Mouse (Mus musculus) left cerebral cortex, adult 8-10 months (tissue): ENCODE data around the gene Slc9a3r1. TPM values are rescaled to one million over a fixed set of nuclear protein-coding genes. Genes with fewer than 3 reads are reported as not detected.
A peak's percentile ranks its signal among the peaks of the same experiment; 100 is the strongest.

Experiments
- DNase-seq, 2 experiments: peaks; one replicate each; pipeline ENCODE4 v3.0.0; 2022; ENCODE audit warnings: low spot score in 2 of 2
- total RNA-seq, 4 experiments: library from RNA; stranded (reverse); gene quantifications; 2 replicates each; pipeline ENCODE4 v1.2.4; 2022

Slc9a3r1 gene
- total RNA-seq, 4 experiments from 2014 or later, result 63.4 to 73.8 (median 67.8) TPM

DNA sequence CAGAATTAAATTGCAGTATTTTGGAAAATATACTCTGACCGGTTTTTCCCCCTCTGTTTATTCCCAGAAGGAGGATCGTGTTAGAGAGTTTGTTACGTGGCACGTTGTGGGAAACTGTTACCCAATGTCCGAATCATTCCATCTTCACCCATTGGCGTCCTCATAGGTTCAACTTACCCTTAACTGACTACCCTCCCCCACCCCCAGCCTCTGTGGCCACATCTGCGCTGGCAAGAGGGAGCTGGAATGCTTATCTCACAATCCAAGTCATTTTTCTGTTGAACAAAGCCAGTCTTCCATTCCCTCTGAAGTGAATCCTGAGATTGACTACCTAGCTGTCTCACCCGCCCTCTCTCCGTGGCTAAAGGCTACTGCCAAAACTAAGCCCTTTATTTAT is 938 bp upstream of the Slc9a3r1 start:
- no peak for DNase-seq

DNA sequence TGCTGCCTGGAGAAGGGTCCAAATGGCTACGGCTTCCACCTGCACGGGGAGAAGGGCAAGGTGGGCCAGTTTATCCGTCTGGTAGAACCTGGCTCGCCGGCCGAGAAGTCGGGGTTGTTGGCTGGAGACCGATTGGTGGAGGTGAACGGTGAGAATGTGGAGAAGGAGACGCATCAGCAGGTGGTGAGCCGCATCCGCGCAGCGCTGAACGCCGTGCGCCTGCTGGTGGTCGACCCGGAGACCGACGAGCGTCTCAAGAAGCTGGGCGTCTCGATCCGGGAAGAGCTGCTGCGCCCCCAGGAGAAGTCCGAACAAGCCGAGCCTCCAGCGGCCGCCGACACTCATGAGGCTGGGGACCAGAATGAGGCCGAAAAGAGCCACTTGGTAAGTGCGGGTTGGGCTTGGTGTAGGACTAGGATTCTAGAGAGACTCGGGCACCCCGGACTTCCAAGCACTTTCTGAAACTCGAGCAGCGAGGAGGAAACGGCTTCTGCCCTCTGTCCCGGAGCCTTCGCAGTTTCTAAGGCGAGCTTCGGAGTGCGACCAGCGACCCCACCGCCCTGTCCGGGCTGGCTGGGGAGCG is 518 bp downstream of the Slc9a3r1 start:
- no peak for DNase-seq

DNA sequence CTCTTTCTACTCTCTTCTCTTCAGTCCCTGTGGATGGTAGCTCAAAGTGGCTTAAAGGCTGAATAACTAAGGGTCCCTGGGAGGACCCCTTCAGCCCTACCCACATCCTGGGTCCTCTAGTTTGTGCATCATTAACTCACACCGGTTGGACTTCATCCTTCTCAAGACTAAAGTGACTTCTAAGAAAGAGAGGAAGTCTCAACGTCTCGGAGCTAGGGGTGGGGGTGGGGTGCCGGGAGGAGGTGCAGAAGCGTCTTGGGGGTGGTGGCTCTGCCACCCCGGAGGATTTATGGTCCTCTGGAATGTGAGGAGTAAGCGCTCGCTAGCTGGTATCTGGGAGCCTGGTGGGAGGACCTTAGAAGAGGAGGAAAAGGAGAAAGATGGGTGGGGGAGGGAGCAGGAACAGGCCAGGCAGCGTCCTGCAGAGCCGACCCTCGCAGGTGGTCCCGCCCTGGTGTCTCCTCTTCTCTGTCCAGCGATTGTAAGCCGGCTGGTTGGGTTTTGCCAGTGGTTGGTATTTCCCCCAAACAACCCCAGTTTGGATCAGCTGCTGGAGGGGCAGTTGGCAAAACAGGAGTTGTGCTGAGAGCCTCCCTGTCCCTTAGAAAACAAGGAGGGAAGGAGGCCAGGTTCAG is 1.3 kb downstream of the Slc9a3r1 start:
- no peak for DNase-seq

DNA sequence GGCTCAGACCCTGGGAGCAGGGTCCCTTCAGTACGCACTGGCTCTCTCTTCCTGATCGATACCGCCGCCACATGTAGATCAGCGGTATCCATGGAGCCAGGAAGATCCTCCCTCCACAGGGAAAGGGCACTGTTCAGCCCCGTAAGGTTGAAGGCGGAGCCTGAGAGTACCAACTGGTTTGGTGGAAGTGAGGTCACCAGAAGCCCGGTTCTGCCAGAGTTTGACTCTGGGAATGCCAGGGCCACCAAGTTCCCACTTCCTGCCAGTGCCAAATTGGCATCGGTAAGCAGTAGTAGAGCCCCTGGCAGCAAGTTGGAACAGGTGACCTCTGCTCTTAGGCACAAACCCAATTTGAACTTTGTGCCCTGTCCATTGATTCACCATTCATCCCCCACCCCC is 1.8 kb downstream of the Slc9a3r1 start:
- DNase-seq, result no peak

DNA sequence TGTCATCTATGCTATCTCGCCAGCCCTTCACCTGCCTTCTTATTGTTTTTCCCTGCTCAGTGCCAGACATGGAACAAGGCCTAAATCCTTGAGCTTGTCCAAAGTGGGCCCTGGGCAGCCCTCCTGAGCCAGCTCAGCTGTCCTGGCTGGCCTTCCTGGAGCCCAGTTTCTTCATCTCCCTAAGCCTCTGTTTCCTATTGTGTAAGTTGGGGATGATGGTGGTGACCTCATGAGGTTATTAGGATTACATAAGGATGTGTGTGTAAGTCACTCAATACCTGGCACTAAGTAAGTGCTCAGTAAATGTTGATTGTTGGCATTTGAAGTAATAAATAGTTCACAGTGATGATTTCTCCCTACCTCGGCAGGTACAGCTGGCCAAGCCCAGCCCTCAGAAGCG is 3.6 kb downstream of the Slc9a3r1 start:
- no peak for DNase-seq

DNA sequence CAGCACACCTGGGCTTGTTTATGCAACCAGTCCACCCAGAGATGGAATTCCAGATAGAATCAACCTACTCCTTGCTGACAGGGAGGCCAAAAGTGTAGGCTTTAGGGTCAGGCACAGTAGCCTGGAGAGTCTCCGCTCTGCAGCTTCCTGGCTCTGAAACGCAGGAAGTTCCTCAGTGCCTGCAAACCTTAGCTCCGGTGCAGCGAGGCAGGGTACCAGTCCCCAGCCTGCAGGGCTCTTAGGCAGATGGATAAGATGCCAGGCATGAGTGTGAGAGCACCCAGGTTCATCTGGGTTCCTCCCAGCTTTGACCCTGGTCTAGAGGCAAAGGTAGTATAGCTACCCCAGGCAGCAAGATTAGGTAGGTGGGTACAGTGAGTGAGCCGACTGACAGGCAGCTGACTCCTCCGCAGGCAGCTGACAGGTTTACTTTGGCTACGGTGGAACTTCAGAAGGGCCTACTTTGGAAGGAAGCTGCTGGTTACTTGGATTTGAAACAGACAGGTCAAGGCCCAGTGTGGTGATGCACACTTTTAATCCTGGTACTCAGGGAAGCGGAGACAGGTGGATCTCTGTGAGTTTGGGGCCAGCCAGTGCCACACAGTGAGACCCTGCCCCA is 4.6 kb downstream of the Slc9a3r1 start:
- no peak for DNase-seq

DNA sequence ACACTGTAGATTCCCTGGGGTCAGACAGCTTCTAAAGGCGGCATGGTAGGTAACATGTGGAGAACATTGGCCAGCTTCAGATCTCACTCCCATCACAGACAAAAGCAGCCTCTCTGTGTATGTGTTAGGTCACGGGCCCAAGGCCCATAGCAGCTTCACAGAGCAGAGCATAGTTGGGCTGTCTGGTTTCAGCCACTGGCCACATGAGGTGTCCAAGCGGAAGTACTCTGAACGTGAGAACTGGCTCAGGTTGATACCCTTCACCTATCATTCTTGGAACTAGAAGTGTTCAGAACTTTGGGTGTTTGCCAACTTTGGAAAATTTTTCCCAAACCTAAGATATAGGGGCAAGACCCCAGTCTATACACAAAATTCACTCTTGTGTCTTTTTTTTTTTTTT is 6.3 kb downstream of the Slc9a3r1 start:
- DNase-seq, result no peak

DNA sequence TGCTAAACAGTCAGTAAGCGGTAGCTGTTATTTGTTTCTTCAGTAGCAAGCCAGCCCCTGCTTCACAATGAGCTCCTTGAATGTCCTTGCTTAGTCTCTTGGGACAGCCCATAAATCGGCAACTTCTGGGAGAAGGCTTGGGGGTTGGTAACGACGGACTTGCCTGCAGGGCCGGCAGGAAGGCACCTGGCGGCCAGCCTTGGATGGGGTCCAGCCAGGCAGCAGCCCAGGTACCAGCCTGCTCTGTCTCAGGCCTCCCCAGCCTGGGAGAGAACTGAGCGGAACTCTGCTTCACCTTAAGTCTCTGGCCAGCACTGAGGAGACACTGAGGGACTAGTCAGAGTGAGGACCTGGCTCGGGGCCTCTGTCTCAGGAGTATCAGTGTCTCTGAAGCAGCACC is 8.0 kb downstream of the Slc9a3r1 start:
- DNase-seq, result no peak

DNA sequence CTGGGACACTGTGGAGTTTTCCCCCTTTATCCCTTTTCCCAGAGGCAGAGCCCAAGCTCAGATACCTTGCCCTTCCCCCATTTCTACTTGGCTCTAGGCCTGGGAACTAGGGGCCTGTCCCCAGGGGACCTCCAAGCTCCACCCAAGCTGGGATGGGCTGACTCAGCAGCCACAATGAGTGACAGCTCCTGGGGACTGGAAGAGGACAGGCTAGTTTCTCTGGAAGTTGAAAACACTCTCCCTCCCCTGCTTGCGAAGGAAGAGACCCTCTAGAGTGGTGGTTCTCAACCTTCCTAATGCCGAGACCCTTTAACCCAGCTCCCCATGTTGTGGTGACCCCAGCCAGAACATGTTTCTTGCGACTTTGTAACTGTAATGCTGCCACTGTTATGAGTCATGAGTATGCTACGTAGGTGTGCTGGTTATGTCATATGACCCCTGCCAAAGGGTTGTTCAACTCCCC is 9.7 kb downstream of the Slc9a3r1 start:
- DNase-seq, result no peak

DNA sequence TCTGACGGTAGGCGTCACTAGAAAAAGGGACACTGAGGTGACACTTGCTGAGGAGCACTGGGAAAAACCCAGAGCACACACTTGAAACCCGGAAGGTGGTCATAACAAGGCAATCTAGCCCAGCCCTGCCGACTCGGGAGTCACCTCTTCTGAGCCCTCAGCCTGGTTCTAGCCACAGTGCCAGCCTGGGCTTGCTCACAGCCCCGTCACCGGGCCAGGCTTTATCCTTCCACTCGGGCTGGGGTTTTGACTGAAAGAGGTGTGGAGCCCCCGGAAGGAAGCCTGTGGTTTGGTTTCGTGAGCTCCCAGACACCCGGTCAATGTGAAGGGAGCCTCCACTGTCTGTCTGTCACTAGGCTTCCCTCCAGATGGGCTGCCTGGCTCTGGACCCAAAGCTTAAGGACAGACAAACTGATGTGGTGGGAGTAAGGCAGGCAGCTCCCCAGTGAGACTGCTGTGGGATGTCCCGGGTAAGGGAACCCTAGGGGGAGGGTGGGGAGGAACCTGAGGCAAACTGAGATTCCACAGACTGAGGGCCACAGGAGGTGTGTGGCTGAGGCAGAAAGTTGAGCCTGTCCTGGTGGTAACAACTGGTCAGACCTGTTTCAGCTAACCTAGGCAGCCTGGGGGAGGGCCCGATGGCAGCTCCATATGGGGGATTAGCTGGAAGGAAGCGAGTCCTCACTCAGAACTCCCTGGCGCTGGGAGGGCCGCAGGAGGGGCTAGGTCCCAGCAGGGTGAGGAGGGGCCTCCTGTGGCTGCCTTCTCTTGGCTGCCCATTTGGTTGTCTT is 10.6 kb downstream of the Slc9a3r1 start:
- no peak for DNase-seq

DNA sequence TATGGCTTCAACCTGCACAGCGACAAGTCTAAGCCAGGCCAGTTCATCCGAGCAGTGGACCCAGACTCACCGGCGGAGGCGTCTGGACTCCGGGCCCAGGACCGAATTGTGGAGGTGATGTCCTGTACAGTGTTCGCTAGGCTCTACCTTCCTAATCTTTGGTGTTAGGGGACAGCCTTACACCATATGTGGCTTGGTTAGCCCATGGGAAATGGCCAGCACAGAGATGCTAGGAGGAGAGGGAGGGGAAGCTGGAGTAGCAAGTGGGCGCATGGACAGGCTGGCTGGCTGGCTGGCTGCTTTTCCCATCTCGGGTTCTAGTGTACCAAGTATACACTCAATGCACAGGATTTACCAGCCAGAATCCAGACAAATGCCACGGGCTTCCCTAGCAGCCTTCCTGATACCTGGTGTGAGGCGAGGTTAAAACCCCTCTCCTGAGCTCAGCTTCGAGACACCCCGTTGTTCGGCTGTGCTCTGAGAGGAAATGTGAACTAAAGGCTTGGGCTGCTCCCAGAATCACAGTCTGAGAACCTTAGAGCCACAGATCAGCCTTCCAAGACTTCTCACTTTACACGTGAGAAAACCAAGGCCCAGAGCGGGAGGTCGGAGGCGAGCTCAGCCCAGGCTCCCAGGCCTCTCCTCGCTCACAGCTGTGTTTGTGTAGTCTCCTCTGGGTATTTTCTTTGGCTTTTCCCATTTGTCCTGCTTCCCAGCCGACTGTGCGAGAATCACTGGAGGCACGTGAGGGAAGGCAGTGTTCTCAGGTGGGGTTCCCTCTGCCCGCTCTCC is 13.5 kb downstream of the Slc9a3r1 start:
- DNase-seq, result no peak

DNA sequence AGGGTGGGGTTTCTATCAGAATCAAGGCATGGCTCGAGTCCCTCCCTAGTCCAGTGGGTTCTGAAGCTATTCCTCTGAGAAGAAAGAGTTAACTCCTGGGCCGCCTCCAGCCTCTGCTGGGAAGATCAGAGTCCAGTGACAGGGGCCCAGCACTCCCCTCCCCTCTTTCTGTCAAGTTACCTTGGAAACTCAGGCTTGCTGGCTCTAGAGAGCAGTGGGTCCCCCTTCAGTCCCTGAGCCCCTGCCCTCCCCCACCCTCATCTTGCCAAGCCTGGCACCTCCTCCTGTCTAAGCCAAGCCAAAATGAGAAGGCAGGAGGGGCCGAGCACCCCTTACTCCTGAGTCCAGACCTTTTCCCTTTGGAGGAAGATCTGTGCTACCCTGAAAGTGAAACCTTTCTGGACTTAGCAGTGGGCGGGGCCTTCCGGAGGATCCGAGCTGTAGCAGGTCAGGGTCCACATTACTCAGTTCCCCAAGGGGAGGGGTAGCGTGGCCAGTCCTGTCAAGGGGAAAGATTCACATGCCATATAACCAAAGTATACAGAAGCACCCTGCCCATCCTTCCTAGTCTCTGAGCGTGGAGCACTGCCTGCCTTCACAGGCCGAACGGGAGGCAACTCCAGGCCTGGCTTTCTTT is 14.5 kb downstream of the Slc9a3r1 start:
- no peak for DNase-seq

DNA sequence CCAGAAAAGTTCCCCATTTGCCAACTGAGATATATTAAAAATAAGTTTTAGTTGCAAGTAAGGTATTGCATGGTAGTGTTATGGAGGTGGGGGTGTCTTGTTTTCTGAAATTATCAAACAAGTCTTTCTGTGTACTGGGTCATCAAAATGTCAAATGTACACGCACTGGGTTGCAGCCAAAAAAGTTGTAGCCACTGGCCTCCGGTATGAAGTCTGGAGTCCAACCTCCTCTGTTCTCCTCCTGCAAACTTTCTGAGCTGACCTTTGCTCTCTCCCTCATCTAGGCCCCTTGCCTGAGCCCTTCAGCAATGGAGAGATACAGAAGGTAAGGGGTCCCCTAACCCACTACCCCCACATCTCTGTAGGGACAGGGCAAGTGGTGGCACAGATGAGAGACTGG is 15.6 kb downstream of the Slc9a3r1 start:
- DNase-seq, result no peak

DNA sequence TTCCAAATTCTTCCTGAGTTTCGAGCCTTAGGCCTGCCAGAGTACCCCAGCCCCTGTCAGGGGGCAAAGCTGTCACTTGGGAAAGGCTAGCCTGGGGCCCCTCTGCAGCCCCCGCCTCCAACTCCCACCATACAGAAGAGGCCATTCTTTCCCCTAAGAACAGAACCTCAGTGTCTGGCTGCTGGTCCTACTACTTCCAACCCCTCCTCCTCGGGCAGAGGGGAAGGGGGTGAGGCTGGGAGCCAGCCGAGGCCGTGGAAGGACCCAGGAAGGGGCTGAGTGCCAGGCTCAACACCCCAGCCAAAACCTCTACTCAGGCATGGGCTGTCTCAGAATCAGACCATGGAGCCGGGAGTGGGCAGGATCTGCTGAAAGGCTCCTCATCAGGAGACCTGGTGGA is 16.1 kb downstream of the Slc9a3r1 start:
- peak in 1 of 2 experiments; percentile 46 for DNase-seq

DNA sequence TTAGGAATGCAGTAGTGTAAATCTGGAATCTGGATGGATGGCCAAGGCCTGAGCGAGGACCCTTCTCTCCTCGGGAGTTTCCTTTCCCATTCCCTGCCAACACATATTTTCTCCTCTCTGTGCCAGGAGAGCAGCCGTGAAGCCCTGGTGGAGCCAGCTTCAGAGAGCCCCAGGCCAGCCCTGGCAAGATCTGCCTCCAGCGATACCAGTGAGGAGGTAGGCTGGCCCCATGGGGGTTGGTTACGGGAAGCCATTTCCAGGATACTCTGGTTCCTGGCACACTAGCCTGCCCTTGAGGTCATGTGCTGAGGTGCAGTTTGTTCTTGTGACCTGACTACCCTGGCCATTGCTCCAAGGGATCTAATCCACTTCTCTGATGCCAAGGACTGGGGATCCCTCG is 16.7 kb downstream of the Slc9a3r1 start:
- DNase-seq, result no peak

DNA sequence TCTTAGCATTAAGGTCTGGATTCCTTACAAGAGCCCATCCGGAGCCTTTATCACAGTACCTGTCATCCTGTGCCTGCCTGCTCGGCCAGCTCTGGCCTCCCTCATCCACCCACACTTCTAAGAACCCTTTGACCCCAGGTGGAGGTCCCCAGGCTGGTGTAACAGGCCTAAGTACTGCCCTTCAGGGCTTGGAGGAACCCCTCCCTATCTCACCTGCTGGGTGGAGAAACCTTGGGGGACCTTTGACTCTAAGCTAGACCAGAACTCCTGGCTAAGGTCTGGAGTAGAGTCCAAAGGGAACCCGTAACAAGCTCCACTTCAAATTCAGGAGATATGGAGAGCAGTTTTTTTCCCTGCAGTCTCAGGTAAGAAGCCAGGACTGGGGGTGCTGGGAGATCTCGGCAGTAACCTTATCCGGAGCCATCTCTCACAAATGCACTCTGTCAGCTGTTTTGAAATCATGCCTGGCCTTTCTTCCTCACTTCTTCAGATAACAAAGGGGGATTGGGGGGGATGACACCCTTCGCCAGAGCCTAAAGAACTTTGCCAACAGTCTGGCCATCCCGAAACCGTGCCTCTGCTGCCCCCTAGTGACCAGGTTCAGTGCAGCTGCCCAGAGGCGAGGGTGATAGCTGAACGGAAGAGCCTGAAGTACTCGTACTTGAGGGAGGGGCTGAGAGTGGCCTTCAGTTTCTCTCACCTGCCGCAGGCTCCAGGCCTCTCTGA is 18.9 kb downstream of the Slc9a3r1 start:
- peak in 1 of 2 experiments; percentile 62 for DNase-seq

DNA sequence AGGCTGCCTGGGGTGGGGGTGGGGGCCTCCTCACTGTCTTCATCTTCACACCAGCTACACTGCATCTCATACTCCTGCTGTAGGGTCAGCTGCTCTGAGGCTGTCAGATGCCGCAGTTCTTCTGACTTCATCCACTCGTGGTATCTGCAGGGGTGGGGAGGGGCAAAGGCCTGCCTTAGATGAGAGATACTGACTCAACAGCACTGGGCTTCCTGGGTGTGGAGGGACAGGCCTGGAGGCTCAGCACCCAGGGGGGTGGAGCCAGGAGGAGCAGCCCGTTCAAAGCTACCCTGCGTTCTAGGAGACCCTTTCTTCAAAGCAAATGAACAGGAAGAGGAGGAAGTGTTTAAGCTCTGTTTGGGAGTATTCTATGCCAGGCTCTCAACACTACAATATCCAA is 21.8 kb downstream of the Slc9a3r1 start:
- no peak for DNase-seq

DNA sequence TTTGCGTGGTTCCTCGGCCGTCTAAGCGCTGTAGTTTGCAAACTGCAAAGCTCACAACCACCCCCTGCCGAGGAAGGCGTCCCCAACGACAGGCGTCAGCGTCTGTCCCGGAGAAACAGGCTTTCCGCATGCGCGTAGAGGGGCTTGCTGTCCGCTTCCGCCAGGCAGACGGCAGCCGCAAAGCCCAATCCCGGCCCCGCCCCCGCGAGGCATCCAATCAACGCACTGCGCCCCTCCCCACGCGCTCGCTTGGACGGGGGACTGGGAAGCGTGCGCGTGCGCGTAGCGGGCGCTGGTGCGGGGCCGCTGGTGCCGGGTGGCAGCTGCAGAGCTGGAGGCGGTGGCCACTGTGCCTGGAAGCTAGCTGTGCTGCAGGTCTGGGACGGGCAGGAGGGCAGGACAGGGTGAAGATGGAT is 24.1 kb downstream of the Slc9a3r1 start, which contains the start of gene Tmem104:
Gene Tmem104 (plus strand): TSS at position 264 of the 416 bp plus-strand sequence.
- DNase-seq, result peak; percentile 95 to 99

DNA sequence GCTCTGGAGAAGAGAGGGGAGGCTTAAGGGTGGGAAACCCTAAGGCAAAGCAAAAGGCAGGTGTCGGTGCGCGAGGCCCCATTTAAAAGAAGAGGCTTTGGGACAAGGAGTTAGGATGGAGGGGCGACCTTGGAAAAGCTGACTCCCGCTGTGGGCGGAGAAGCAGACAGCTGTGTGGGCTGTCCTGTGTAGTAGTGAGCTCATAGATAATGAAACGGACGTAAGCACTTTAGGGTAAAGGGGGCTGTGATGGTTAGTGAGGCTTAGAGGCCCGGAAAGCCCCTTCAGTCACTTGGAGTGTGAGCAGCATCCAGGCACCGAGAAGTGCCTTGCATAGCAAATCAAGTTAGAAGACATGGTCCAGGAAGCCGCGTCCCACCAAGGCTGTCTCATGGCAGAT is 24.6 kb downstream of the Slc9a3r1 start, which contains the start of gene Nat9:
Gene Nat9 (minus strand): TSS at position 167 of the 400 bp plus-strand sequence.
- no peak for DNase-seq
